Mouse (Mus musculus) layer of hippocampus, postnatal 10 days (tissue): ENCODE results near the gene Ncam1. TPM values are rescaled to one million over a fixed set of nuclear protein-coding genes. Genes with fewer than 3 reads are reported as not detected.

Experiments
- DNase-seq, 2 experiments: peaks; one replicate each; pipeline ENCODE4 v3.0.0; 2021; ENCODE audit warnings: low spot score in 2 of 2
- total RNA-seq, 2 experiments: library from RNA; stranded (reverse); gene quantifications; 2 replicates each; pipeline ENCODE4 v1.2.3; 2021

Gene Ncam1
- total RNA-seq, 2 experiments from 2014 or later: 591 to 653 TPM

DNA sequence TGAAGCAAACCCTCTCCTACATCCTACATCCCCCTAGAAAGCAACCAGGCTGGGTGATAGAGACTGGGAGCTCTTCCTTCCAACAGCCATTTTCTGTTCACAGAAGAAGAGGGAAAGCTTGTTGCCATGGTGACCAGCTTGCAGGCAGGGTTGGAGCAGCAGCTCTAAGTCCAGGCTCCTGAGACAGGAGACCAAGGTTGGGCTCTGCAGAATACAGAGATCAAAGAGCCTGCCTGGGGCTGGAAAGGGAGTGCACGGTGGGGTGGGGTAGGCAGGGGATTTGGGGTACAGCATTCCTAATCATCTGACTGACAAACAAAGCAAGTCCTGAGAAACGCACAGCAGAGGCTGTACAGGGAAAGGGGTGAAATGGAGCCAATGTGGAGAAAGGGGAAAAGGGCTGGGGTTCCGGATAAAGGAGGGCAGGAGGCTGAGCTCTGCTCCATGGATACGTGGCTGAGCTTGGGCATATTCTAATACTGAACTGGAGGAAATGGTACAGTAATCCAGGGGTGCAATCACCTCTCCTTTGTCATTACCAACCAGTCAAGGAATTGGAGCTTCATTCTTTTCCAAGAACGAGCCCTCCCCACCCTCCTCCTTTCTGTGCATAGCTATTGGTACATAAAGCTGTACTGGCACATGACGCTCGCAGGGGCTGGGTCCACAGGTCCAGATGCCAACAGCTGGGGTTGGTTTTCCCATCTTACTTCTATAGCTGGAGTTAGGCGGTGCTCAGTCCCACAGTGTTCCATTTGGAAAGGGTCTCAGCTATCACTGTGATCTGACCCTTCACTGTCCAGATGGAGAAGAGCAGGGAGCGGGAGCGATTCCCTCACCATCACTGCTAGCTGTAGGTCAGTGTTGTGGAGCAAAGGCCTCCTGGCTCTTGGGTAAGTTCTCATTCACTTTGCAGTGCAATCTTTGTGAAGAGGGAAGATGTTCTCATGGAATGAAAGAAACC, 227.7 kb downstream of the Ncam1 start:
- DNase-seq: peak; percentile 49 to 62

DNA sequence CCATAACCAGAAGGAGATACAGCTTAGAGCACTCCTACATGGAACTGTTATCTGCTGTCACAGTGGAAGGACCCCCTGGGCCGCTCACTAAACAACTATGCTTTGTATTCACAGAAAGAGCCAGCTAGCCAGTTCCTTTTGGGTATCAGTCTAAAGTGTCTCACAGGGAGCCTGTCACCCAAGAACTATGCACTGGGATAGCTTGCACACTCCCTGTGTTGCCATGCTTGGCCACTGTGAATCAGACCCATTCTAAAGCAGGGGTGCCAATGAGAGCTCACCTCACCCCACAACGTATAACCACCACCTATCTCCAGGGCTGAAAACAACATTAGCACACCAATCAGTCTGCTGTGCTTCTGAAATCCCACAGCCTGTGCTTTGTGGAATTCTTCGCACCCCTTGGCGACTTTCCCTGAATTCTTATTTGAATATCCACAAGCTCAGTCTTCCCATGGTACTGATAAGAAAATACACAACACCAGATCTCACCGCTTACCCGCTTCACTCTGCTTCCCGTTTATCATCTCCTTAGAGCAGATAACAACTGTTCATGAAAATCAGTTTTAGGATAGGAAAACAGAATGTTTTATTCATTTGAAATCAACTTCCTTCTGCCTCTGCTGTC, 228.6 kb downstream of the Ncam1 start:
- DNase-seq: no peak

DNA sequence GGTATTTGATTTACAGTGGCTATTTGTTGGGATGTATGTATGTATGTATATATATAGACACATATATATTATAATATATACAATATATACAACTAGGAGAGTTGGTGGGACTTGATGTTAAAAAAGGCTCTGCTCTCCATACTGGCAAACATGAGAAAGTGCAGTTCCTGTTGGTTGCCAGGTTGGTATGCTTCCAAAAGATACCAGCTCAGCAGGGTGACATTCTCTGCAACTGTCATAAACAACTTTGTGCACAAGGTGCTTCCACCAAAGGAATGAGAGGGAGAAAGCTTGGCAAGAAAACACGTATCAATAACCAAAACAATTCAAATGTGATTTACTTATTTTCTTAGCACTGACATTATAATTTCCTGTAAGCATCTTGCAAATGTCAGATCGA, 232.9 kb downstream of the Ncam1 start:
- DNase-seq: no peak

DNA sequence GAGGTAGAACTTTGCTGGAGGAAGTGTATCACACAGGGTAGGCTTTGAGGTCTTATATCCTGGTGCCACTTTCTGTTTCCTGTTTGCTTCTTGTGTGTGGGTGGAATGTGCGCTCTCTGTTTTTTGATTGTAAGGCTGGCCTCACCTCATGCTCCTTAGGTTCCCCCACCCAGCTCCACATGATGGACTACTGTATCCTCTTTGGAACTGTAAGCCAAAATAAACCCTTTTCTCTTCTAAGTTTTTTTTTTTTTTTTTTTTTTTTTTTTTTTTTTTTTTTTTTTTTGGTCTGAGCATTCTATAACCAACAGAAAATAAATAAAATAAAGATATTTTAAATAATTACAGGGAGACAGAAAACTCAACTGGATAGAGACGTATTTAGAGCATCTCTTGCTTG, 239.8 kb downstream of the Ncam1 start:
- DNase-seq: no peak

DNA sequence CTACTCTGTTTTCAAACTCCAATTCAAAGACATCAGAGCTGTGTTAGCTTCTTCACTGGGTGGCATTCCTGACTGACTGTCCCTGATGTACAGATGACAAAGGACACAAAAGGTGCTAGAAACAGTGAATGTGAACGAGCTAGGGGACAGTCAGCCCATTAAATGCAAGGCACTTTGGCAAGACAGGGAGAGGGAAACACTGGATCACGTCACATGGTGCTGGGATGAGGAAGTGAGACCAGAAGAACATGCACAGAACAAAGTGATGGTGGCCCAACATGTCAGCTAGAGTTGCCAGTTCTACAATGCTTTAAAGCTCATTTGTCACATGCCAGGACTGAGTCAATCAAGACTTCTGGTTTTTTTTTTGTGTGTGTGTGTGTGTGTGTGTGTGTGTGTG, 247.4 kb downstream of the Ncam1 start:
- no peak for DNase-seq

DNA sequence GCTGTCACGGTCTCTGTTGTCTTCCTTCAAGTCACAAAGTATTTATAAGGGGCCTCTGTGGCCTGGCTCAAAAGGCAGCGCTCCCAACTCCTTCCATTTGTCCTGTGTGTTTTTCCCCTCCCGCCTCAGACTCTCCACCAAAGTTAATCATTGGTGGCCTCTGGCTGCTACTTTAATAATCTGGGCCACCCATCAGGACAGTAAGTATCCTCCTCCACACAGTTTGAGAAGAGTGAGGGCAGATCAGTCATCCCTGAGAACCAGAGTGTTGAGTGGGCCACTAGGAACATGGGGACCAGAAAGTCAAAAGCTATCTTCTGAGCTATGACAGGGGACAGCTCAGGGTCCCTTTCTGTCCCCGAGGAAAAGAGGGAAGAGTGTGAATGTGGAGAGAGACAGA, 256.1 kb downstream of the Ncam1 start:
- no peak for DNase-seq

DNA sequence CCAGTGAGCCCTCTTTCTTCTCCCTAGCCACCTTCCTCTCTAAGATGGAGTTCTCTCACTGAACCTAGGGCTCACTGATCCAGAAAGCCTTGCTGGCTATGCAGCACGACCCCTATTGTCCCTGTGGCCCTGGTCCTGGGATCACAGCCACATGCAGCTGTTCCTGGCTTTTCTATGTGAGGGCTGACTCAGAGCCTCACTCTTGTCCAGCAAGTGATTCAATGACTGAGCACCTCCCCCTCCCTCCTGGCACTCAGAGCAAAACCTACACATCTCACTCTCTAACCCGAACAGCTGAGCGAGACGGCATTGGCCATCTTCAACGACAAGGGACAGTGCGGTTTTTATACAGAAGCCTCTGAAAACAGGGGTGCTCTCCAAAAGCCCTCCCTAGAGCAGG, 260.9 kb downstream of the Ncam1 start:
- no peak for DNase-seq

DNA sequence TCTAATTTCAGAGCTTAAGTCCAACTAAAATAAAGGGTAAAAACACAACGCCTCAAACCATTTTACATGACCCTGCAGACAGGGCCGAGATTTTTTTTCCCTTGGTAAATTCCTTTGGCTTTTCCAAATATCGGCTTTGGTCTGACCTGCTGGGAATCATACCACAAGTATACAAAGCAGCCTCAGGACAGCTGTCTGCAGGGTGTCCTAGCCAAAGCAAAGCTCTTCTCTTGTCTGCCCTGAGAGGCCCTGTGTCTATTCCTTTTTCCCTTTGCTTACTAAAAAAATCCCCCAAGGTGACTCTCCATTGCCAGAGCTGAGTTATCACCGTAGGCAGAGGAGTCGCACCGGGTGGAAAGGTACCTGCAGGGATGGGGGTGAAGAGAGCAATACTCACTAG, 262.1 kb downstream of the Ncam1 start:
- no peak for DNase-seq

DNA sequence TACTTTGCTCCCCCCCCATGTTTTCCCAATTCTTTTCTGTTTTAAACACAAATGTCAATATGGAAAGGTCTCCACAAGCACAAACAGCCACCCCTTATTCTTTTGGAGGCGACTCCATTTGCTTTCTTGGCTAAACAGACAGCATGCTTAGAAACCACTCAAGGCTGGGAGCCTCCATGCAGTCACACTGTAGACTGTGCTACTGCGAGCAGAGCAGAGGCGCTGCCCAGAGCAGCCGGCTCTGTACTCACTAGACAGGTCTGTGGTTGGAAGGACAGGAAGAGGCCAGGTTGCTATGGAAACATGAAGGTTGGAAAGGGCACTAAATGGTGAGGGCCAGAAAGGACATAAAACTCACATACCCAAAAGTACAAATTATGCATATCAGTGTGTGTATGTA, 263.8 kb downstream of the Ncam1 start:
- DNase-seq: no peak

DNA sequence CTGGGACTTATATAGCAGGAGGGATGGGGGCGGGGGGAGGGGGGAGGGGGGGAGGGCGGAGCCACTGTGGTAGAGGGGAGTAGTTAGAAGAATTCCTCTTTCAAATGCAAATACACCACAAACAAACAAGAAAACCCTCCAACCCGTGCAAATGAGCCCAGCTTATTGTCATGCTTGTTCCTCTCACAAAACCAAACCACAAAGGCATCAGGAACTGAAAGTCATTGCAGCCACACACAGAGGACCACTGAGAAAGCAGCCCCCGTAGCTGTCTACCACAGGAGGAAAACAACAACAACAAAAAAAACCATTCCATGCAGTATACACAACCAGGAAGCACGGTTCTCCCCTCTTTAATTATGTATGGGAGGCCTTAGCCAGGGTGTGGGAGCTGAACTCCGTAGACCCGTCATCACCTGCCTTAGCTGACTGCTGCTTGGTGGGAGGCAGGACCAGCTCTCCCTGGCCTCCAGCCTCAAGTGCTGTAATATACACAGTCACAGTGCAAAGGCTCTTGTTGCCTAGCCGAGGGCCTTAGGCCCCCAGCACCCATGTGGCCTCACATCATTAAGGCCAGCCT, 264.7 kb downstream of the Ncam1 start:
- no peak for DNase-seq

DNA sequence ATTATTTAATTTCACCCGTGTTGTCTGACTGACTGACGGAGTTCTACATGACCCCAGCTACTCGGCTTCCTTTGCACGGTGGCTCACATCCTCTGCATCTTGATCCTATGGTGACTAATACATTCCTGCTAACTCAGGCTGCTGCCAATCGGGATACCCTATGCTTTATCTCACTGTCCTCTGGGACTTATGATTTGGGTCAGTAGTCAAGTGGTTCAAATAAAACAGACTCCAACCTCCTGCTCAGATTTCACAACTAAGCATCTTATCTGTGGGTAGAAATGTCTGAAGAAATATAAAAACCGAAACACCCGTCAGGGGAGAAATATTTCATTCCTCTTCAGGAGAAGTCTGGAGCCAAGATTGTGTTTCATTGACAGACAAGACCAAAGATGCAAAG, 265.3 kb downstream of the Ncam1 start:
- no peak for DNase-seq

DNA sequence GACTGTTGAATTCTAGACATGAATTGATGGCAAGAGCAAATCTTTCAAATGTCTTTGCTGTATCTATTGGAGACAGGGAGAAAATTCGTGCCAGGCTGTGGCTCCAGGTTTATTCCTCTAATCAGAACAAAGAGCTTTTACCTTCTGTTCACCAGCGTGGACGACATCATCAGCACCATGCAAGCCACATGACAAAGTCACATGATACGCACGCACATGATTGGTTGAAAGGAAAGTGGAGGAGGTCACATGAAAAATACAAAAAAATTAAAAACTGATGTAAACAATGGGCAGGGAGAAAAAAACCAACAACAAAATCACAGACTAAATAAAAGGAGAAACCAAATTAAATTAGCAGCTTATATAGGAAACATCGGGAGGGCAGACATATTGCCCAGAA, 266.9 kb downstream of the Ncam1 start:
- no peak for DNase-seq

DNA sequence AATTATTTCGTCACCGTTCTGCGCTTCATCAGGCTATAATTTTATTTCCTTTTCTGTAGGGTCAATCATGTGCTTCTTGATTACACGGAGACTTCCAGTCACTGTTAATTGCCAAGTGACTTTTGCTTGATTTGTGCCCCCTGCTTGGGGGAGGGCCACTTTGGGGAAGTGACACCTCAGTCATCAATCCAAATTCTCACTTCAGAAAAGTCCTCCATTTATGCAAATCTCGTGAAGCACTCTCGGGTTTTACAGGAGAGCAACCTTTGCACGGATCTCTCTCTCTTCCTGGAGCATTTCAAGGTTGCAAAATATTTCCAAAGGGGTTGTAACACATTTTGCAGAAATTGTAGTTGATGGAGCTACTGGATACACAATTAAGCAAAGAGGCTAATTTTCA, 267.5 kb downstream of the Ncam1 start:
- DNase-seq: no peak

DNA sequence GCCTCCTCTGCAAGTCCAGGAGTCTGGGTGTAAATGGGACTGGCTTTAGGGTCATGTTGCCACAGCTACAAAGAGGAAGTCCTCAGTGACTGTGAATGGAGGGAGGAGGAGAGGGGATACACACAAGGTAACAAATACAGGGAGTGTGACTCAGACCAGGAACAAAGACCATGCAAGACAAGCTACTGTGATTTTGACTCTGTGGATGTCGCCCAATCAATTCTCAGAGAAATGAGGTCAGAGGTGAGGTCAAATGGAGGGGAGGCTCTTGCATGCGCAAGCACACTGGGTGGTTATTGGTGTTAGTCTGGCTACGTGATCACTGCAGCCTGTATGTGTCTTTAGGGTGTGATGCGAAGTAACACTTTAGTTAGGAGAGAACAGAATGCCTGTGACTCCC, 268.0 kb downstream of the Ncam1 start:
- no peak for DNase-seq

DNA sequence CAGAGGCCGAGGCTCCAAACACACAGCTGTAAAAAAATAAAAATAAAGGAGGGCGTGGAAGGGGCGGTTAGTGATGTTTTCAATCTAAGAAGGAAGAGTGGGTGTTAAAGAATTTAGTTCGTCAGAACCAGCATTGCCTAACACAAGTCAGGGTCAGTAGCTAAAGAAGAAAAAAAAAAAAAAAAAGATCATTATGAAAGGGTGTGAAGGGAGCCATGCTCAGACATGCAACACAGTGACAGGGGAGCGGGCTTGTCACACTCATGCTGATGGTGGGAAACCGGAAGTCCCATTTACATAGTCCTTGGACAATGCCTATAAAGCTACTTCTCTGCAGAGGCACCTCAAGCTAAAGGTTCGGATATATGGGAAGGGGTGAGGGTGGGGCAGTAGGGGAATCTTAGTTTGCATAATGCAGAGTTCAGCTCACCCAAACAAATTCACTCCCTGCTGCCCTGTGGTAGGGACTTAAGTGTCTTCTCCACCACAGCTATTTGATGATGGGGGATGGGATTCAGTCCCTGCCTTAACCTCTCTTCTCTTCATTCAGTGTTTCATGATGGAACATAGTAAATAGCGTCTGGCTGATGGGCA, 269.3 kb downstream of the Ncam1 start:
- no peak for DNase-seq

DNA sequence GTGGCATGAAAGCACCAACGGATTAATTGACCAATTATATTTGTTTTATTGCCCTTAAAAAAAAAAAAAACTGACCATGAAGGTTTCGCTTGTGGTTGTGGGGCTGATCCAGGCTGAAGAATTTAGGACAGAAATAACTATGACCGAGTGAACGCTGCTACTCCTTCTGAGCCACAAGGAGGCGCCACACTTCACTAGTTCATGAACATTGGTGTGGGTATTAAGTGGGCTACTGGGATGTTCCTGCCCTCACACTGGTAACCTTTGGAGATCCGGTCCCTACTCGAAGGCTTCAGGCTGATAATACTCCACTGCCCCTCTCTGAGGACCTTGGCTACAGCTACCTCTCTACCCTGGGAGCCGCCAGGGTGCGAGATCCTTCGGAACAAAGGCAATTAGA, 269.8 kb downstream of the Ncam1 start:
- peak; percentile 46 to 56 for DNase-seq

DNA sequence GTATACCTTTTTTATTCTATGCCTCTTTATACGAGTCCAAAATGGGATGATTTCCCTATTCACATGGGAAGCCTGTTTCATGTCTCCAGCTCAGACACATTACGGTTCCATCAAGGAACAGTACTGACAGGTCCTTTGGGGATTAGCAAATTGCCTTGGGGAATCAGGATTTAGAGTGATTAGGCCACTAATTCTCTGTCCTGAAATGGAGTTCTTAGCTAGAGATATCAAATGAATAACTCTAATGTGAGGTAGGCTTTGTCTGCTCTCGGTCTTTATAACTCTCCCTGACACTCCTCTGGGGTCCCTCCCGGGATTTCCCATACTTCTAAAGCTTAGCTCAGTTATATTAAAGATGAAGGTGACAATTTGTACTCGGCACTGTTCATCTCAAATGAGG, 270.7 kb downstream of the Ncam1 start:
- no peak for DNase-seq

DNA sequence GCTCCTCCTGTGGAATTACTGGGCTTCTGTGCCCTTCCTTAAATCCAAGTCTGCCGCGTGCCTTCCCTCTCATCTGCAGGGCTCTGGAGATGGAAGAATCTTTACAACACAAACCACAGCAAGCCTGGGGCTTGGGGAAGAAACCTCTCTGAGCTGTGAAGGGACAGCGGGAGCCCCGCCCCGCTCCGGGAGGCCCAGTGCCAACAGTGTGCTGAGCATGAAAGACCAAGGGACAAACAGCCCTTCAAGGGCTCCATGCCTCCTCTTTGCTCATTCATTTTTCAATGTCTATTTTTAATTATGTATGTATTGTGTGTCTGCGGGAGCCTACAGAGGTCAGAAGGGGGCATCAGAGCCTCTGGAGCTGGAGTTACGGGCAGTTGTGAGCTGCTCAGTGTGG, 271.4 kb downstream of the Ncam1 start:
- peak in 1 of 2 experiments; percentile 31 for DNase-seq

DNA sequence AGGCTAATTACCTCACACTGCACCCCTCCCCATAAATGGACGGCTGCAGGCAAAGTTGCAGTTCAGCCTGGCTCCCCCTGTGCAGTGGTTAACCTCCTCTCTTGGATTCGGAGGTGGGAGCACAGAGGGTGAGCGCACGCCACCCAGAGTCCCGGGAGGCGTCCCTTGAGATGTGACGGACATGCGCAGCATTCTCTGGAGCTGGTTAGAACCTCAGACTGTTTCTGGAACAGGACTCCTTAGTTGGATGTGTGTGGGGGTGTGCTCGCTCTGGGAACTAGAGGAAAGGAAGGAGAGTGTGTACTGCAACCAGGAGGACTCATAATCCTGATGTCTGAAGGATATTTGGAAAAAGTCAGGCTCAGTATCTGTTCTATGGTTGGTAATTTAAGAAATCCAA, 274.0 kb downstream of the Ncam1 start:
- DNase-seq: no peak

DNA sequence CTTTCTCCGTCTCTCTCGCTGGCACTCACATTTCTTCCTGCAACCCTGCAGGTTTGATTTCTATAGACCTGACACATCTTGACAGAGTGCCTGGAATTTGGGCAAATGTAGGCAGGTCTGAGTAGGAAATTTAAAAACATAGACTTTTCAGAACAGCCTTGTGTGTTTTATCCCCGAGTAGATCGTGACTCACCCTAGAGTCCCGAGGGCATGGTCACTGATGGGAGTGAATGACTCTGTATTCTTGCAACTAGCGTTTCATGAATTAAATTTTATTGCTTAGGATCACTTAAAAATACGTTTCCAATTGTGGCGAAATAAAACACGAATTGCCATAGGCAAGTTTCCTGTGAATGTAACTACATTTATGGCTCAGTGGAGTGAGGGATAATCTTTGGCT, 274.8 kb downstream of the Ncam1 start:
- DNase-seq: no peak

DNA sequence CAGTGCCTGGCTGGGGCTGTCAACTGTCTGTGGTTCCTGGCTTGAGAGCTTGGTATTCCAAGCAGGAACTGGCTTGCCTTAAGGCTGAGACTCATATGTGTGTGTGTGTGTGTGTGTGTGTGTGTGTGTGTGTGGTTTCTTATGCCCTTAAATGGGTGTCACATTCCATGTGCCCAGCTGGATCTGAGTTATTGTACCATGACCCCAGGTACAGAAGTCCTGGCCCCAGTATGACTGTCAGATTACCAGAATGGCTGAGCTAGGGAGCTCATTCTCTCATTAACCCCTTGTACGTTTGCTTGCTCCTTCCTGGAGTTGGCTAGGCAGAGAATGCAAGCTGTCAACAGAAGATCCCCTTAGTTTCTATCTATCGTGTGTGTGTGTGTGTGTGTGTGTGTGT, 284.4 kb downstream of the Ncam1 start:
- no peak for DNase-seq

DNA sequence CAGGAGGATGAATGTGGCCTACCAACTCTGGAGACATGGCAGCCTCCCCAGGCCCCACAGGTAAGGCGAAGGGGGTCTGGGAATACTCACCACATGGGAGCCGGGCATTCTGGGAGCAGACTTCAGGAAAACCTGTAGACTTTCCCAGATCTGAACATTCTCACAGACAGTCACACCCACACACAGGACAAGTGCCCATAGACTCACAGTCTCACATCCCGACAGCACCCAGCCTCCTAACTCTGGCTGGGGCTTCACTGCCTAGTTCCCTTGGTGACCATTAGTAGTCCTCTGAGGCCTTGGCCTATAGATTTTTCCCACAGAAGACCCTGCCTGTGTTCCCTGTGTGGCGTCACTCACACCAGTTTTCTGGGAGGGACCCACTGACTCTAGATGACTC, 288.1 kb downstream of the Ncam1 start:
- DNase-seq: no peak
